In the genomic region with DNA sequence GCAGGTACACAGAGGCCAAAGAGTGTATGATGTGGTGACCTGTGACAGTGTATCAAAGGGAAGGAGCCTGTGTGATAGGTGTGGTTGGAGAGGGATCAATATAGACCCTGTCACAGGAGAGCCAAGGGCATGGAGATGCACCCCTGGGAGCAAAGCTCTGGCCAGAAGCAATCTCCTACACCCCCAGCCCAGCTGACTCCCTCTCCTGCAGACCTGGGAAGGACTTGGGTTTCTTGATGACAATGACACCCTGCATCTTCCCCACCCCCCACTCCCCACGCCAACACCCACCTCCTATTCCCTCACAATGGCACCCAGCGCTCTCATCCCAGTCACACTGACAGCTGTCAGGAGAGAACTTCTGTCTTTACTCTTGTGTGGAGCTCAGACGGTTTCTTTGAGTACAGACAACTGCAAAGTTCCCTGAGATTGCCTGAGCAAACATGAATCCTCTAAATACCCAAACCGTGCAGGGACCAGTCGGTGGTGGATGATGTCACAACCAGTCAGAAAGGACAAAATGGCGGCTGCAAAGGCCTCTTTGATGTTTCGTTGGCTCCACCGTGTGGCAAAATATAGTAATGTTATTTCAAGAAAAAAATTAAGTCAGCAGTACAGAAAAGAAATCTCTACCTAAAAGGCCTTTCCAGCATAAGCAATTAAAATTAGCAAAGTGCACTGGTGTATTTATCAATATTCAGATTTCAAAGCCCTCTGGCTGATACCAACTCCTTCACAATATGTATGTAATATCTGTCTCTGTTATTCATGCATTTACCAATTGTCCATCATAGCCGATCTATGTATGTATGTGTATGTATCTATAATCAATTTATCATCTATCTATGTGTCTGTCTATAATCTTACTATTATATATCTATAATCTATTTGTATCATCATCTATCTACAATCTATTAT, we compare ENCODE assay signal across 8 mouse cellular contexts. TPM values are rescaled to one million over a fixed set of nuclear protein-coding genes. Genes with fewer than 3 reads are reported as not detected.
A peak's percentile ranks its signal among the peaks of the same experiment; 100 is the strongest.
DNase-seq lines count a peak whose midpoint lies in the region; ATAC-seq and TF ChIP-seq lines count a peak whose summit lies in the region.

No protein-coding gene starts in this region.

- no peak for TF ChIP-seq POLR2A in bone marrow, adult 2 months (IDR thresholded peaks at IDR 0.05; ENCODE audit: borderline replicate concordance, control insufficient read depth, low read depth, low read length)
- no peak for TF ChIP-seq POLR2A in spleen, adult 2 months (IDR thresholded peaks at IDR 0.05; ENCODE audit: low read depth, low read length)

- no peaks in the 10 kb centered on the region for H3K27me3 ChIP-seq in embryonic facial prominence, embryonic 14.5 days (replicated peaks; ENCODE audit: control insufficient read depth, insufficient read depth, low read length)
- no peaks in the 10 kb centered on the region for H3K27me3 ChIP-seq in heart, embryonic 10.5 days (ENCODE audit: insufficient read depth, poor library complexity, severe bottlenecking)
- H3K27me3 ChIP-seq in limb, embryonic 13.5 days, result no peaks in the 10 kb centered on the region
- no peaks in the 10 kb centered on the region for H3K27me3 ChIP-seq in midbrain, embryonic 14.5 days (ENCODE audit: control insufficient read depth, insufficient read depth, low read length)
- H3K27me3 ChIP-seq in spleen, adult 2 months (ENCODE audit: control insufficient read depth, insufficient read depth, low read length), result no peaks in the 10 kb centered on the region

- peak; percentile 72 to 77 for DNase-seq in B cell, adult 2 months
- peak; percentile 96 for DNase-seq in embryonic facial prominence, embryonic 14.5 days (ENCODE audit: low spot score)
- peak; percentile 90 for DNase-seq in heart, embryonic 10.5 days (ENCODE audit: low spot score)
- peak; percentile 92 for DNase-seq in kidney, adult 9 months
- peak; percentile 95 for DNase-seq in midbrain, embryonic 14.5 days
- DNase-seq in spleen, adult 2 months (ENCODE audit: low read depth in 1 of 2, low spot score in 2 of 2), result peak; percentile 60 to 70

- peak; percentile 85 for ATAC-seq in embryonic facial prominence, embryonic 14.5 days (ENCODE audit: low read depth)
- peak; percentile 76 for ATAC-seq in limb, embryonic 13.5 days (ENCODE audit: low FRiP score, low read depth)
- peak; percentile 77 for ATAC-seq in midbrain, embryonic 14.5 days (ENCODE audit: low FRiP score, low TSS enrichment)

- H3K36me3 ChIP-seq in embryonic facial prominence, embryonic 14.5 days (ENCODE audit: control insufficient read depth, insufficient read depth, low read length), result no peaks in the 10 kb centered on the region
- no peaks in the 10 kb centered on the region for H3K36me3 ChIP-seq in heart, embryonic 10.5 days
- H3K36me3 ChIP-seq in limb, embryonic 13.5 days, result no peaks in the 10 kb centered on the region
- H3K36me3 ChIP-seq in midbrain, embryonic 14.5 days (ENCODE audit: control insufficient read depth, insufficient read depth, low read length), result no peaks in the 10 kb centered on the region
- no peaks in the 10 kb centered on the region for H3K36me3 ChIP-seq in spleen, adult 2 months (ENCODE audit: control insufficient read depth, insufficient read depth, low read length)

- peak overlapping the region; percentile 16 for H3K4me3 ChIP-seq in bone marrow, adult 2 months (replicated peaks; ENCODE audit: control insufficient read depth, low read depth, low read length)
- H3K4me3 ChIP-seq in embryonic facial prominence, embryonic 14.5 days (ENCODE audit: low read depth, low read length), result peak overlapping the region; percentile 42
- peak overlapping the region; percentile 55 for H3K4me3 ChIP-seq in heart, embryonic 10.5 days
- H3K4me3 ChIP-seq in limb, embryonic 13.5 days, result peak overlapping the region; percentile 40
- H3K4me3 ChIP-seq in midbrain, embryonic 14.5 days (replicated peaks; ENCODE audit: low read depth, low read length), result peak overlapping the region; percentile 38
- H3K4me3 ChIP-seq in spleen, adult 2 months (ENCODE audit: extremely low read depth, insufficient read depth, insufficient read length), result 0 out of 2 replicates have a peak overlapping the region, but pooled peaks have one; percentile 32

- H3K4me2 ChIP-seq in embryonic facial prominence, embryonic 14.5 days (ENCODE audit: low read depth, low read length), result peak overlapping the region; percentile 73
- peak overlapping the region; percentile 66 for H3K4me2 ChIP-seq in limb, embryonic 13.5 days (replicated peaks)
- peak overlapping the region; percentile 57 for H3K4me2 ChIP-seq in midbrain, embryonic 14.5 days (ENCODE audit: low read length)

- no peak overlapping the region for H3K27ac ChIP-seq in bone marrow, adult 2 months (ENCODE audit: control insufficient read depth, insufficient read depth, low read depth, low read length, poor library complexity)
- peak overlapping the region; percentile 80 for H3K27ac ChIP-seq in embryonic facial prominence, embryonic 14.5 days (replicated peaks; ENCODE audit: low read depth, low read length)
- H3K27ac ChIP-seq in heart, embryonic 10.5 days, result peak overlapping the region; percentile 89
- H3K27ac ChIP-seq in limb, embryonic 13.5 days, result no peak overlapping the region
- peak overlapping the region; percentile 81 for H3K27ac ChIP-seq in midbrain, embryonic 14.5 days (replicated peaks; ENCODE audit: low read depth, low read length)
- no peak overlapping the region for H3K27ac ChIP-seq in spleen, adult 2 months (ENCODE audit: insufficient read depth, low read length)

- 21% methylated on average over 9 of the region's 9 CpGs for WGBS in bone marrow, adult 2 months
- WGBS in embryonic facial prominence, embryonic 14.5 days, result 19% methylated on average over 9 of the region's 9 CpGs
- WGBS in heart, embryonic 10.5 days, result 17% methylated on average over 9 of the region's 9 CpGs
- WGBS in limb, embryonic 13.5 days, result 17% methylated on average over 9 of the region's 9 CpGs
- 21% methylated on average over 9 of the region's 9 CpGs for WGBS in midbrain, embryonic 14.5 days
- 24% methylated on average over 9 of the region's 9 CpGs for WGBS in spleen, adult 2 months

- H3K9ac ChIP-seq in embryonic facial prominence, embryonic 14.5 days (ENCODE audit: low read depth, low read length), result peak overlapping the region; percentile 72
- peak overlapping the region; percentile 65 for H3K9ac ChIP-seq in limb, embryonic 13.5 days
- H3K9ac ChIP-seq in midbrain, embryonic 14.5 days (replicated peaks; ENCODE audit: low read length), result peak overlapping the region; percentile 53

- no peaks in the 10 kb centered on the region for H3K9me3 ChIP-seq in embryonic facial prominence, embryonic 14.5 days (ENCODE audit: control insufficient read depth, low read length)
- H3K9me3 ChIP-seq in heart, embryonic 10.5 days, result no peaks in the 10 kb centered on the region
- H3K9me3 ChIP-seq in limb, embryonic 13.5 days, result no peaks in the 10 kb centered on the region
- no peaks in the 10 kb centered on the region for H3K9me3 ChIP-seq in midbrain, embryonic 14.5 days (ENCODE audit: control insufficient read depth, low read length)

- peak; percentile 47 for TF ChIP-seq CTCF in bone marrow, adult 2 months (IDR thresholded peaks at IDR 0.05; ENCODE audit: control insufficient read depth, insufficient read depth, low read length)
- peak; percentile 57; the same call in 1 of the 2 replicates for TF ChIP-seq CTCF in spleen, adult 2 months (IDR thresholded peaks at IDR 0.05; ENCODE audit: extremely low read depth, insufficient read depth, insufficient read length, insufficient replicate concordance)

- H3K4me1 ChIP-seq in bone marrow, adult 2 months (ENCODE audit: control insufficient read depth, insufficient read depth, low read length), result peaks cover 2% of the 10 kb centered on the region
- peaks cover 5% of the 10 kb centered on the region; the same call in 1 of the 2 replicates for H3K4me1 ChIP-seq in embryonic facial prominence, embryonic 14.5 days (ENCODE audit: control insufficient read depth, insufficient read depth, low read length)
- H3K4me1 ChIP-seq in heart, embryonic 10.5 days, result peaks cover 5% of the 10 kb centered on the region
- H3K4me1 ChIP-seq in limb, embryonic 13.5 days, result peaks cover 15% of the 10 kb centered on the region
- H3K4me1 ChIP-seq in midbrain, embryonic 14.5 days (ENCODE audit: control insufficient read depth, insufficient read depth, low read length), result 0 out of 2 replicates have a peak, but pooled peaks cover 3% of the 10 kb centered on the region
- no peaks in the 10 kb centered on the region for H3K4me1 ChIP-seq in spleen, adult 2 months (ENCODE audit: control insufficient read depth, insufficient read depth, insufficient read length)

RNA-seq across cellular contexts. Expression of a gene that starts 21.9 kb away (rescaled TPM):
- 12.2 and 30.1 TPM in 2 replicates for polyA plus RNA-seq in bone marrow, adult 2 months (2011; ENCODE audit: insufficient read depth, insufficient read length, low replicate concordance, missing spikeins)
- polyA plus RNA-seq in embryonic facial prominence, embryonic 14.5 days (2014; fragmentation: Nextera tagmentation; extraction: Ambion mirVana), result 115 and 117 TPM in 2 replicates
- polyA plus RNA-seq in heart, embryonic 10.5 days (2016; fragmentation: Nextera tagmentation; extraction: Ambion mirVana), result 96.0 and 107 TPM in 2 replicates
- polyA plus RNA-seq in limb, embryonic 13.5 days (2015; fragmentation: Nextera tagmentation; extraction: Ambion mirVana), result 138 and 148 TPM in 2 replicates
- 57.9 and 68.7 TPM in 2 replicates for polyA plus RNA-seq in midbrain, embryonic 14.5 days (2014; fragmentation: Nextera tagmentation; extraction: Ambion mirVana)
- polyA plus RNA-seq in spleen, adult 2 months (2012; rRNA removed), result 11.7 and 14.0 TPM in 2 replicates

RNA-seq across cellular contexts. Expression of a gene that starts 25.5 kb away (rescaled TPM):
- not detected in 2 replicates for polyA plus RNA-seq in bone marrow, adult 2 months (2011; ENCODE audit: insufficient read depth, insufficient read length, low replicate concordance, missing spikeins)
- 0.07 and 0.16 TPM in 2 replicates for polyA plus RNA-seq in embryonic facial prominence, embryonic 14.5 days (2014; fragmentation: Nextera tagmentation; extraction: Ambion mirVana)
- polyA plus RNA-seq in heart, embryonic 10.5 days (2016; fragmentation: Nextera tagmentation; extraction: Ambion mirVana), result 0.05 TPM in 1 of 2 replicates, not detected in the other
- polyA plus RNA-seq in limb, embryonic 13.5 days (2015; fragmentation: Nextera tagmentation; extraction: Ambion mirVana), result not detected in 2 replicates
- polyA plus RNA-seq in midbrain, embryonic 14.5 days (2014; fragmentation: Nextera tagmentation; extraction: Ambion mirVana), result 0.28 TPM in 1 of 2 replicates, not detected in the other
- not detected in 2 replicates for polyA plus RNA-seq in spleen, adult 2 months (2012; rRNA removed)

Comparison
In these comparisons a context has a peak if more than half of its experiments do, and no peak if none do; other contexts are left out.
1. H3K27ac ChIP-seq: peak in embryonic facial prominence, embryonic 14.5 days (single experiment), heart, embryonic 10.5 days (single experiment) and midbrain, embryonic 14.5 days (single experiment); none in bone marrow, adult 2 months (single experiment), limb, embryonic 13.5 days (single experiment) and spleen, adult 2 months (single experiment).
2. Peak in every context shown above with its lines, with median percentiles within 50 percentile points of each other: DNase-seq, H3K4me3 ChIP-seq, ATAC-seq, H3K4me2 ChIP-seq and H3K9ac ChIP-seq.